Mouse (Mus musculus) erythroblast, adult 5-6 weeks (primary cell): Measurements from ENCODE around the gene Csnk2b. TPM values are rescaled to one million over a fixed set of nuclear protein-coding genes. Genes with fewer than 3 reads are reported as not detected.

Experiments
- ATAC-seq: replicated peaks from 2 replicates; pipeline ENCODE4 v1.8.0; 2016; ENCODE audit warnings: moderate number of reproducible peaks, mild to moderate bottlenecking, moderate TSS enrichment, inconsistent platforms; ENCODE audit not compliant: poor library complexity, low FRiP score, severe bottlenecking
- total RNA-seq, 2 experiments: library from RNA; stranded (forward) in 1 of 2; stranded (reverse) in 1 of 2; fragments of 150-400 nt in 1 of 2; fragments of 200-764, 138-1000 nt in 1 of 2; gene quantifications; 2 replicates each; pipeline versions ENCODE4 v1.2.3 to v1.2.4; 2015 to 2017; ENCODE audit warnings: low replicate concordance in 2 of 2

The Csnk2b gene
- total RNA-seq, 2 experiments from 2014 or later = 76.5 to 181 TPM

DNA sequence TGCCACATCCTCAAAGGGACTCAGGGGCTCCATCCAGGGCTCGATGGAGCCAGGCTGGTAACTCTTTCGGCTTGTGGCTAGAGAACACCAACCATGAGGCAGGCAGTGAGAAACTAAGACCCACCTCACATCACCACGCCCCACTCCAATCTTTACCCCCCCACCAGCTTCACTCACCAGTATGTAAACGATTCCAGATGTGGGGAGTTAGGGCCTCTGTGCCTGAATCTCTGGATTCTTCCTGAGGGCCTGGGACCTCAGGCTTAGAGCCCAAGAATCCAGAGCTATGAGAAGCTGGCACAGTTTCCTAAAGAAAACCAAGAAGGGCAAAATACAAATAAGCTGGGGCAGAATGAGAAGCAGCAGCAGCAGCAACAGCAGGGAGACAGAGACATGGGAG is 32.1 kb upstream of the Csnk2b start:
- no peak for ATAC-seq

DNA sequence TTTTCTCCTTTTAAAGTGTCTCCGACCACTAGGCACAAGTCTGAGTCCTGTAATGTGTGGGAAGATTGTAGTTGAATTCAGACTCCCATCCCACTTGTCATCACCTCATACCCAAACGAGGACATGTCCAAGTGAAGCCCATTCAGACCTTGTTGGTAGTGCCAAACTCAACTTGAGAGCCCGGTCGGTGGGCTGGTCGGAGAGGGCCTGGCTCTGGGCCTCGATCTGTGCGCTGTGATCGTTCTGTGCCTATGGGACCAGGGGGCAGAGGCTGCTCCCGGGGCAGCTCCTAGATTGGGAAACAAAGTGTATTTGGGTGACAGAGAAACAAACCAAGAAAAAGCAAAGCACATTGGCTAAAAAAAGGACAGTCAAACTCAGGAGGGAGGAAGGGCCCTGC is 31.2 kb upstream of the Csnk2b start:
- no peak for ATAC-seq

DNA sequence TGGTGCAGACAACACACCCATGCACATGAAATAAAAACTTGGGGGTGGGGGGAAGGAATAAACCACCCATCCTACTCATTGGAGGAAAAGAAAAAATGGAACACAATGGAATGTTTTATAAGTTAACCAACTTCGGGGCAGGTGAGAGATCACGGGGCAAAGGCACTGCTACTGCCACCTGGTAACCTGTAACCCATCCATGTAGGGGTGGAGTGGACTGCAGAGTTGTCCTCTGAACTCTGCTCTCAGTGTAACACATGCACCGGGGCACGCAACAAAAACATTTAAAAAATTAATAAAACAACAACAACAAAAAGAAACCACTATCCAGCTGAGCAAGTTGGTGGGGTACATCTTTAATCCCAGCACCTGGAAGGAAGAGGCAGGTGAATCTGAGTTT is 30.3 kb upstream of the Csnk2b start:
- no peak for ATAC-seq

DNA sequence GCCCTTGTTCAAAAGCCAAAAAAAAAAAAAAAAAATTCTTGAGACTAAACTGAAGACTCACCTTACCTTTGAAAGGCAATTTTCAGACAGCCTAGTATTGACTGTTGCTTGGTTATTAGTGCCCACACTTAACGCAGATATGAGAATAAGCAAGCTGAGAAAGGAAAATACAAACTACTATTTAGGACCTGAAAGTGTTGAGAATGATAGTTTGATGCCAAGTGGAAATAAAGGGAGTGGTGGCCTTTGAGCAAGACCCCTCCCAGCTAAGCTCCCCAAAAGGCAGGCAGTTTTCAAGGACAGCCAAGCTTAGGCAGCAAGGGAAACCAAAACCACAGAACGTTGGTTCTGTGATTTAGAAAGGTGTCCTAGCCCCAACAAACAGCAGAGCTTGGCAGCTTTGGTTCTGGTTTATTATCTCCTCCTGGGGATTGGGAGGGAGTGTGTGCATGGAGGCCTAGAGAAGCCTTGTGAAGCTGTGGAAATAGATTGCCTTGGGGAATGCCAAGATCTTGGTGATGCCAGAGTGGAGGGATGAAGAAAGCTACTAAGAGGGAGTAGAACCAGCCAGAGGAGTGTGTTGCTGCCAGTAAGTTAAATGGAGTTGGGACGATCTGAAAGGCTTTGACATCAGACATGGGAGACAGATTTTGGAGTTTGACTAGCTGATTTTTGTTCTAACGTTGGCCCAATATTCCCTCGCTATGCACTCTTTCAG is 26.2 kb upstream of the Csnk2b start:
- no peak for ATAC-seq

DNA sequence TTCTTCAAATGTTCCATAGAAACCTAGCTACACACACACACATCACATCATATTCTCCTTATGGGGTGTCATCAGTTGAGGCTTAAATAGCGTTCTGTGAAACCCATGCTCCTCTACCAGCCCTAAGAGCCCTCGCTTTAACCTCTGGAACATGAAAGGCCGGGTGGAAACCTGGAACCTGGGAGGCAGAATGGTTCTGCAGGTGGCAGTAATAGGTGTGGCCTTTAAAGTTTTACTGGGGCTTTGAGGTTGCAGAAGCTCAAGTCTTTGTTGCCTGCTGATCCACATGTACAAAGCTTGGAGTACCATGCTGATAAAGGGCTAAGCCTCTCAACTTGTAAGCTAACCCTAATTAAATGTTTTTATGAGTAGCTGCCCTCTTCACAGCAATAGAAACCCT is 25.5 kb upstream of the Csnk2b start:
- ATAC-seq = no peak

DNA sequence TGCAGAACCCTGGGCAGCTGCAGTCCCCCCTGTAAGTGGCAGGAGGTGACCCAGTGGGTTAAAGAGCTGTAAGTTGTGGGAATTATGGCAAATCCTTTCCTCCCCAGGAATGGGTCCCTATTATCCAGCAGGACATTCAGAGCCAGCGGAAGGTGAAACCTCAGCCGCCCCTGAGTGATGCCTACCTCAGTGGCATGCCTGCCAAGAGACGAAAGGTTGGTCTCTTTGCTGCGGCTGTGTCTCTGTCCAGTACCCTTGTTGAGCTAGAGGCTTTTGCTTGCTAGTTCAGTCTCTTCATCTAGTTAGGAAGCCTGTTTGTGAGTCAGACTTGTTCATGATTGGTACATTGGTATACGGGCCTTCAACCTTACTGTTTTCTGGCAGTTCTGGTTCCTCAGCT is 24.3 kb upstream of the Csnk2b start:
- no peak for ATAC-seq

DNA sequence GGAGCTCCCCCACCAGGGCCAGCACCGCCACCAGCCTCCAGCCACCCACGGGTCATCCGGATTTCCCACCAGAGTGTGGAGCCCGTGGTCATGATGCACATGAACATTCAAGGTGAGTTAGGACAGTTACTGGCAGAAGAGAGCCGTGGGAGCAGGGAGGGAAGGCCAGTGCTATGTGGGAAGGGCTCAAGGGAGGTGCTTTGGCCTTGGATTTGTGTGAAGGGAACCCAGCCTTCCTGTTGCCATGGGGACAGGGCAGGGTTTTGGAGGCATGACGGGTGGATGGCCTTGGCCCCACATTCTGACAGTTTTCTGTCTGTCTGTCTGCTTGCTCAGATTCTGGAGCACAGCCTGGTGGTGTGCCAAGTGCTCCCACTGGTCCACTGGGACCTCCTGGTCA is 20.1 kb upstream of the Csnk2b start:
- ATAC-seq = no peak

DNA sequence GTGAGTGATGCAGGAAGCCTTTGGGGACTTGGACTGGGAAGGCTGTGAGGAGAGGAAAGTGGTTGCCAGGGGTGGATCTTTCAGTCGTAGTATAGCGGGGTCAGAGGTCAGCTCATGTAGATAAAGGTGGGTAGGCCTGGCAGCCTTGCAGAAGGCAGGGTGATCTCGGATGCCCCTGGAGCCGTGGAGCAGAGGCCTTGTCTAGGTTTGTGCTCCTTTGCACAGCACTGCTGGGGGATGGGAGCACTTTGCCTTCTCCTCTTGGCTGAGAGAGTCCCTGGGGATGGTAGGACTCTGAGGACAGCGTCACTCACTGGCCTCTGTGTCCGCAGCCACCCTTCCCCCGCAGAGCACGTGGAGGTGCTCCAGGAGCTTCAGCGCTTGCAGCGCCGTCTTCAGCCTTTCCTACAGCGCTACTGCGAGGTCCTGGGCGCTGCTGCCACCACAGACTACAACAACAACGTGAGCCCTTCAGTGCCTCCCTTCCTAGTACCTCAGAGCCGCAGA is 18.7 kb upstream of the Csnk2b start:
- no peak for ATAC-seq

DNA sequence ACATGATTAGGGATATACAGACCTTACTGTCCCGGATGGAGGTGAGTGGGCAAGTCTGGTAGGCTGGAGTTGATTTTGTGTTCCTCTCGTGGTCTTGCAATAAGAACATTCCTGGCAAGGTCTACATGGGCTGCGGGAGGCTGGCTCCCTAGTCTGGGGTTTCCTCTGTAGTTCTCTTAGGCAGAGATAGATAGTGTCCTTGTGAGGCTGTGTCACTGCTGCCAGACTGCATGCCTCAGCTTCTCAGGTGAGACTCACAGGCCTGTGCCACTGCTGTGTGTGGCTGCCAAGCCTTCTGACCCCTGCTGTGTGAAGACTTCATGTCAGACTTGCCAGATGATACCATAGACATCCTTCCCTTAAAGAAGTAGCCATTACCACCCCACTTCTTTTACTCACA is 17.4 kb upstream of the Csnk2b start:
- ATAC-seq = no peak

DNA sequence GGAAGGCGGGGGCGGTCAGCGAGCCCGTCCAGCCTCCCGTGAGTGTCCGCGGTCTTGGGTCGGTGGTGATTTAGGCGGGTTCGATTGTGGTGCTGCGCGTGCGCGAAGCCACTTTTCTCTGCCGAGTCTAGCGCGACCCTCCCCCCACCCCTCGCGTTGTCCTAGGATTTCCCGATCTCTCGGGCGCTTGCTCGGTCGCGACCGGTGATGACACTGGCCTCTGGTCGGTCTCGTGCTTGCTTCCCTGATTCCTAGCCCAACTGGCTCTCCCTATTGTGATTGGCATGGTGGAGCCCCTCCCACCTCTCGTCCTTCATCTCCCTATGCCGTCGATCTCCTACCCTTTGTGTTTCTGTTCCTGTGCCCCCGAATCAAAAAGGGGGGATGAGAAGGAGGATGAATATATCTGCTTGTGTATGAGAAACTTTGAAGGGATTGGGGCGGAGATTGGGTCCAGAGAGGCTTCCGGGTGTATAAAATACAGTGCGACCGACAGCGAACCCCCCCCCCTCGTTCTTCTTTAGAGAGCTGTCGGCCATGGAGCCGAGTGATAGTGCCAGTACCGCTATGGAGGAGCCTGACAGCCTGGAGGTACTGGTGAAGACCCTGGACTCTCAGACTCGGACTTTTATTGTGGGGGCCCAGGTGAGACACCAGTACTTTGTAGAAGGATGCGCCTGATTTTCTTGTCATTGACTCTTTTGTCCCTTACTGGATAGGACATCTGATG is 13.9 kb upstream of the Csnk2b start:
- ATAC-seq = peak; percentile 60

DNA sequence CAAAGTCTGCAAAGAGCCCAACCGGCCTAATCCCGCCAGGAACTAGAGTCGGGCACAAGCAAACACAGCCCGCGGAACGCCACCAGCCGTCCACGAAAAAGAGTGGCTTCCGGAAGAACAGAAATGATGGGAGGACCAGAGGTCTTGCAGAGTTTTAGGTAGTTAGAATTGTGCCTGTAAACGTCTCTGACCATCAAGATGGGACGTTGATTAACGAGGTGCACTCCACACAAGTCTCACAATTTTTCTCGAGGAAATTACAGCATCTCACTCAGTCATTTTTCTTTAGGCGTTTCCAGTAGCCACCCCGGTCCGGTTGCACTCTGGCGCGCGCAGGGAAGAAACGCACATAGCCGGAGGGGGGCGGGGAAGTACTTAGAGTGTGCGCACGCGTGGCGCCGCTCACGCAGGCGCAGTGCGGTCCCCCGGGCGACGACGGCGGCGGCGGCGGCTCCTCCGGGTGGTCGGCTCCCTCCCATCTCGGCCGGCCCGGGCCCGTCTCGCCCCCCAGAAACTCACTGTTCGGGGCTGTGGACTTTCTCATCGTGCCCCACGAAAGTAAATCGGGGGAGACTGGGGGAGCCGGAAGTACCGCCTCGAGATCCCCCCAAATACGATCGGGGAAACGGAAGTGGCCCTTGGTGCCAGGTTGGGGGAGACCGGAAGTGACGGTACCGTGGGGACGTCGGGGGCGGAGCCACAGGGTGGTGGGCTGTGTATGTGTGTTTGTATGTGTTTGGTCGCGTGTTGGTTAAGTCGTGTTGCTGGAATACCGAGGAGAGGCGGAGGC is 13.1 kb upstream of the Csnk2b start, which contains the start of gene Bag6:
TSS of gene Bag6 (plus strand) at position 378 of the 790 bp plus-strand sequence.
- ATAC-seq = peak; percentile 90

DNA sequence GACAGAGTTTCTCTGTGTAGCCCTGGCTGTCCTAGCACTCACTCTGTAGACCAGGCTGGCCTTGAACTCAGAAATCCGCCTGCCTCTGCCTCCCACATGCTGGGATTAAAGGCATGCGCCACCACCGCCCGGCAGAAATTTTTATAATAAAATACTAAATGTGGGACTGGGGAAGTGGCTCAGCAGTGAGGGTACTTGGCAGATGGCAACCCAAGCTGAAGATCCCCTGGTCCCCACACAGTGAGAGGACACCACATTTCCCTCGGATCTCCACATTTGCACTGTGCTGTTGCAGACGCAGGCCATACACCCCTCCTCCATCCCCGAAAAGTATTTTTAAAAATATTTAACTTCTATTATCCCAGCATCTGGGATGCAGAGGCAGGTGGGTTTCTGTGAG is 11.7 kb upstream of the Csnk2b start:
- no peak for ATAC-seq

DNA sequence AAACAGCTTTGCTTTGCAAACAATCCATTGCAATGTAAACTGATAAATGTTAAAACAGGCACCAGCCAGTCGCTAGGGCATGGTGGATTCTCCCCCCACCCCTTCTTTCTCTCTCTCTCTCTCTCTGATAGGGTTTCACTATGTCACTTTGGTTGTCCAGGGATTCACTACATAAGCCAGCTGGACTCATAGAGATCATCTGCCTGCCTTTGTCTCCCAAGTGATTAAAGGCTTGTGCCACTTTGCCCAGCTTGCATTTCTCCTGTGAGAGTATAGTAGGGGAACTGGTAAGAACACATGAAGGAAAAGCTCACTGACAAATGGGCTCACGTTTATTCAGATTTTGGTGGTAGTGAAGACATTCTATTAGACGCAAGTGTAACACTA is 10.3 kb upstream of the Csnk2b start:
- ATAC-seq = no peak

DNA sequence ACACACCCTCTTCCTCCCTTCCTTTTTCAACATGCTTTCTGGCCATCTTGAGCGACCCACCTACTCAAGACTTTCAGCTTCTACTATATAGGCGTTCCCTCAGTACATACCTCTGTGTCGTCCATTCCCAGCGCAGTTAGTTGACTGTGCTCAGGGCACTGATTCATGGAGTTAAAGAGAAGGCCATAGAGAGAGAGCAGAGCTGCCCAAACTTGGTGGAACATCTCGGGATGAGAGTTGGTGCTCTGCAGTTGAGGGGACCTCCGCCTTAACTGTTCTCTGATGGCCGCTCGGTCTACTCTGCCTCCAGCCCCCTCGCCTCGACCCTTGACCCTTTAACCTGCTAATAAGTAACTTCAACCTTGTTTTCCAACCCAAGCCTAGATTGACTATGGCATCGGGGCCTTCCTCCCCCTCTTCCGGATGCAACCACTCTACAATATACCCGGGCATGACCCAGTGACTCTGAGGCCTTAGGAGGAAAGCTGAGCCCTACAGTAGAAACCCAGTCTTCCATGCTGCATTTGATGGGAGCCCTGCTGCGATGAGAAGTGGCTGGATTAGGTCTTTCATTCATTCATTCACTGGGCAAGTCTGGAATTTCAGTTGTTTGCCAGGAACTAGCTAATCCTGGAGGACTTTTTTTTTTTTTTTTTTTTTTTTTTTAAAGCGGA is 9.8 kb upstream of the Csnk2b start, which contains the start of gene Apom:
TSS of gene Apom (minus strand) at position 551 of the 674 bp plus-strand sequence.
- no peak for ATAC-seq

DNA sequence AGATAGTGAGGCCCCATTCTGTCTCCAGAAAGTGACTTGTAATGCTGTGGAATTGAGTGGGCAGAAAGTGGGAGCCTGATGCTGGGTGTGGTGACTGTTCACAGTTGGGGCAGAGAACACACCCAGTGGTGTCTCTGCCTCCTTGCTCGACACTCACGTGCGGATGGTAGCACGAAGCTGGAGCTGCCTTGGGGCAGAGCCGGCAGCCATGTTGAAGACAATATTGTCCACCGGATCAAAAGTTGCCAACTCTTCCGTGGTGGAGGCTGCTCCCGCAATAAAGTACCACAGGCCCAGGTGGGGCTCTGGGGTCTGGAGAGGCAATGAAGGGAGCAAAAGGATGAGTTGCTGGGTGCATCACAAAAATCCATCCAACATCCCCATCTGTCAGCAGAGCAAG is 9.2 kb upstream of the Csnk2b start:
- no peak for ATAC-seq

DNA sequence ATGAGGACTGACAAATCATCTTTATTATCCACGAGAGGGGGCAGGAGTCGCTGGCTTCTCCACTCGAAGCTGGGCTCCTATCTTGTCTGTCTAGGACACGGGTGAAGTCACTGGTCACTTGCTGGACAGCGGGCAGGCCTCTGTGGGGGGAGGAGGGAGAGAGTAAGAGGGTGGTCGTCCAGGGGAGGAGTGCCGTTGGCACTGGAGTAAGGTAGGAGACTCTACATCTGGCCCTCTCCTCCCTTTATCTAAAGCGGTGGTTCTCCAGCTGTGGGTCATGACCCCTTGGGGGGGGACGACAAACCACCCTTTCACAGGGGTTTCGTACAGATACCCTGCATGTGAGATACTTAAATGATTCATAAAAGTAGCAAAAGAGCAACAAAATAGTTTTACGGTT is 7.1 kb upstream of the Csnk2b start:
- ATAC-seq = no peak

DNA sequence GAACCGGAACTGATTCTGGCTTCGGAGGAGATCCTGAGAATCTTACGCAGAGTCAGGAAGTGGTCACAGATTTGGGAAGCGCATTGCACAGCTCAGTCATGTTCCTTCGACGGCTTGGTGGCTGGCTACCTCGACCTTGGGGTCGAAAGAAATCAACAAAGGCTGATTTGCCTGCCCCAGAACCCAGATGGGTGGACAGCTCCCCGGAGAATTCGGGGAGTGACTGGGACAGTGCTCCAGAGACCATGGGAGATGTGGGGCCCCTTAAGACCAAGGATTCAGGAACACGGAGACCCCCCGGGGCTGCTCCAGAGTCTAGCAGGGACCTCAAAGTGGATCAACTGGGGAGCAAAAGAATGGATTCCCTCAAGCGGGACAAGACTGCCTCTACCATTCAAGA is 5.2 kb upstream of the Csnk2b start:
- no peak for ATAC-seq

DNA sequence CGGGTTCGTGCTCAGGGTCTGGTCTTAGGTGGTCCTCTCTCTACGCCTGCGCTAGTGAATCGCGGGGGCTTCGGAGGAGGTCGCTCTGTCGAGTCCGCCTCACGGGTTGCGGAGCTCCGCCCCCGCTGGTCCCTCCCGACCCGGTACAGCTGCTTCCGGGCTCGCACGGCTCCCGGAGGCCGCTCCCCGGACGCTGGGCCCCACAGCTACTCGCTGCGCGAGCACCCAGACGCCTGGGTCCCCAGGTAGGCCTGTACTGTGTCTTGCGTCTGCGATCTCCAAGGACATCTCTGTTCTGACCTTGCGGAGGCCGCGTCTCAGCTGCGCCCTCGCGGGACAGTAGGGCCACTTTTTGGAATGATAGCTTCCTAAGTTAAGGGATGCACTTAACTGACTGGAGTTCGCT is 4.4 kb upstream of the Csnk2b start, which contains the start of gene D17H6S53E:
TSS of gene D17H6S53E (plus strand) at position 168 of the 406 bp plus-strand sequence.
- ATAC-seq = peak; percentile 73

DNA sequence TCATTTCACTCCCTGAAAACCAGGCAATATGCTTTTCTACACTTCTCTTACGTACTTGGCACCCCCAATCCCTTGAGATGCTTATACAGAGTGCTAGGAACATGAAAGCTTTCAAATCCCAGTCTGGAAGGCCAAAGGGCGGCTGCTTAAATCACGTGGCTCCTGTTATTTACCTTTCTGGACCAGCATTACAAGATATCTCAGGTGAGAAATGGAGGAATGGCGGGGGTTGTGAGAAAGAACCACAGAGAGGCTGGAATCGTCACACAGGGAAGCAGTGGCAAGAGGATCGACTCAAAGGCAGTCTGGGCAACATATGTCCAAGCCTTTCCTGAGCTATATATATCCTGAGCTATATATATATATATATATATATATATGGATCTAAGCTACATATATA is 3.7 kb upstream of the Csnk2b start:
- ATAC-seq = no peak

DNA sequence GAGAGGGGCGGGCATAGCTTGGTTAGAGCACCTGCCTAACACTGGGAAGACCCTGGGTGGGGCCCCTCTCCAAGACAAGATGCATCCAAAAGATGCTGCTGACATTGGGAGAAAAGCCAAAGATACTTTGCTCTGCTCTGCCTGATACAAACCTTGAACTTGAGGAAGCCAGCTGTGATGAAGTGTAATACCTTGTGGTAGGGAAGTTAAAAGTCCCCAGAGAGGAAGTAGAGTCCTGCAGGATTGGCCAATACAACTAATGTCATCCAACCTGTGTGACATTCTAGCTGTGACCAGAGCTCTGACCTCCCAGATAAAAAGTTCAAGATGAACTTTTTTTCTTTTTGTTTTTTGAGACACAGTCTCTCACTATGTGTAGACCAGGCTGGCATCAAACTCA is 3.2 kb upstream of the Csnk2b start:
- no peak for ATAC-seq
